Mouse (Mus musculus): ENCODE data around the gene Gm47955. TPM values are rescaled to one million over a fixed set of nuclear protein-coding genes. Genes with fewer than 3 reads are reported as not detected.
"Not testable (repeated sequence)": the region's sequence is repeated elsewhere in the genome, so short reads cannot be mapped to it uniquely, and the experiment has no call there.

Gene Gm47955
- polyA plus RNA-seq, 1 experiment from 2014 or later, result not detected

GRCm38 (mm10) chr1:82972046-82972445 lies 12.0 kb downstream of the Gm47955 start:
- Histone ChIP-seq H3K4me1 (replicated peaks) (no peaks in the 10 kb centered on the region), H3K4me3 (replicated peaks) (no peak overlapping the region), H3K27ac (no peak overlapping the region), H3K9me3 (no peaks in the 10 kb centered on the region), H3K36me3 (no peaks in the 10 kb centered on the region), H3K4me2 (replicated peaks) (no peak overlapping the region), H3K9ac (replicated peaks) (no peak overlapping the region), H3K27me3 (no peaks in the 10 kb centered on the region)
- WGBS, result 44% methylated on average over 4 of the region's 4 CpGs
- ATAC-seq, result no peak

GRCm38 (mm10) chr1:82973244-82973643 lies 13.2 kb downstream of the Gm47955 start:
- WGBS, result 95% methylated on average over 1 of the region's 1 CpGs
- H3K27ac ChIP-seq, result no peak overlapping the region

GRCm38 (mm10) chr1:82973901-82974300 lies 13.8 kb downstream of the Gm47955 start:
- Histone ChIP-seq H3K4me2 (replicated peaks) (no peak overlapping the region), H3K9me3 (no peaks in the 10 kb centered on the region), H3K27me3 (no peaks in the 10 kb centered on the region), H3K27ac (no peak overlapping the region), H3K9ac (replicated peaks) (no peak overlapping the region), H3K4me3 (replicated peaks) (no peak overlapping the region), H3K36me3 (no peaks in the 10 kb centered on the region), H3K4me1 (replicated peaks) (no peaks in the 10 kb centered on the region)
- no peak for ATAC-seq
- WGBS, result 68% methylated on average over 6 of the region's 6 CpGs

More at GRCm38 (mm10) chr1:82973244-82973643, 13.2 kb downstream of the Gm47955 start:
- Histone ChIP-seq H3K4me3 (replicated peaks) (no peak overlapping the region), H3K4me1 (replicated peaks) (no peaks in the 10 kb centered on the region), H3K27me3 (no peaks in the 10 kb centered on the region), H3K9me3 (no peaks in the 10 kb centered on the region), H3K36me3 (no peaks in the 10 kb centered on the region), H3K4me2 (replicated peaks) (no peak overlapping the region), H3K9ac (replicated peaks) (no peak overlapping the region)
- no peak for ATAC-seq

GRCm38 (mm10) chr1:82974342-82974741 lies 14.3 kb downstream of the Gm47955 start:
- no peak overlapping the region for H3K4me2 ChIP-seq (replicated peaks)
- WGBS, result 94% methylated on average over 9 of the region's 9 CpGs
- H3K4me1 ChIP-seq (replicated peaks), result no peaks in the 10 kb centered on the region
- H3K27ac ChIP-seq, result no peak overlapping the region
- no peak for ATAC-seq
- no peak overlapping the region for H3K9ac ChIP-seq (replicated peaks)
- H3K4me3 ChIP-seq (replicated peaks), result no peak overlapping the region
- no peaks in the 10 kb centered on the region for H3K27me3 ChIP-seq
- no peaks in the 10 kb centered on the region for H3K36me3 ChIP-seq
- no peaks in the 10 kb centered on the region for H3K9me3 ChIP-seq

GRCm38 (mm10) chr1:82975750-82976149 lies 15.7 kb downstream of the Gm47955 start:
- WGBS, result 82% methylated on average over 5 of the region's 5 CpGs
- H3K9me3 ChIP-seq, result no peaks in the 10 kb centered on the region
- H3K27ac ChIP-seq, result no peak overlapping the region
- H3K9ac ChIP-seq (replicated peaks), result no peak overlapping the region
- H3K27me3 ChIP-seq, result no peaks in the 10 kb centered on the region
- no peak for ATAC-seq
- H3K36me3 ChIP-seq, result no peaks in the 10 kb centered on the region
- no peaks in the 10 kb centered on the region for H3K4me1 ChIP-seq (replicated peaks)
- H3K4me2 ChIP-seq (replicated peaks), result no peak overlapping the region
- H3K4me3 ChIP-seq (replicated peaks), result no peak overlapping the region

GRCm38 (mm10) chr1:82977840-82978239 lies 17.8 kb downstream of the Gm47955 start:
- no peaks in the 10 kb centered on the region for H3K4me1 ChIP-seq (replicated peaks)

GRCm38 (mm10) chr1:82986738-82987137 lies 26.7 kb downstream of the Gm47955 start:
- Histone ChIP-seq H3K4me2 (replicated peaks) (no peak overlapping the region), H3K9ac (replicated peaks) (no peak overlapping the region), H3K27ac (no peak overlapping the region), H3K27me3 (no peaks in the 10 kb centered on the region), H3K4me3 (replicated peaks) (no peak overlapping the region), H3K36me3 (no peaks in the 10 kb centered on the region), H3K4me1 (replicated peaks) (no peaks in the 10 kb centered on the region), H3K9me3 (peaks cover 7% of the 10 kb centered on the region; the same call in 1 of the 2 replicates)
- 91% methylated on average over 6 of the region's 6 CpGs for WGBS
- ATAC-seq, result no peak

More at GRCm38 (mm10) chr1:82977840-82978239, 17.8 kb downstream of the Gm47955 start:
- Histone ChIP-seq H3K36me3 (no peaks in the 10 kb centered on the region), H3K4me2 (replicated peaks) (no peak overlapping the region), H3K27ac (no peak overlapping the region), H3K4me3 (replicated peaks) (no peak overlapping the region), H3K9me3 (no peaks in the 10 kb centered on the region), H3K9ac (replicated peaks) (no peak overlapping the region), H3K27me3 (no peaks in the 10 kb centered on the region)
- ATAC-seq, result no peak

GRCm38 (mm10) chr1:82987530-82988198 lies 27.6 kb downstream of the Gm47955 start:
- Histone ChIP-seq H3K4me1 (replicated peaks) (no peaks in the 10 kb centered on the region), H3K4me2 (replicated peaks) (no peak overlapping the region), H3K27me3 (no peaks in the 10 kb centered on the region), H3K36me3 (no peaks in the 10 kb centered on the region), H3K9ac (replicated peaks) (no peak overlapping the region), H3K4me3 (replicated peaks) (no peak overlapping the region), H3K27ac (no peak overlapping the region), H3K9me3 (peaks cover 7% of the 10 kb centered on the region; the same call in 1 of the 2 replicates)
- WGBS, result 44% methylated on average over 4 of the region's 4 CpGs
- ATAC-seq, result peak; percentile 70

- no peak for ATAC-seq
- no peak overlapping the region for H3K27ac ChIP-seq
- H3K4me2 ChIP-seq (replicated peaks), result no peak overlapping the region
- no peaks in the 10 kb centered on the region for H3K27me3 ChIP-seq
- H3K4me3 ChIP-seq (replicated peaks), result no peak overlapping the region
- no peak overlapping the region for H3K9ac ChIP-seq (replicated peaks)
- H3K4me1 ChIP-seq (replicated peaks), result no peaks in the 10 kb centered on the region
- no peaks in the 10 kb centered on the region for H3K36me3 ChIP-seq
- no peaks in the 10 kb centered on the region for H3K9me3 ChIP-seq
- 76% methylated on average over 4 of the region's 4 CpGs for WGBS
These were observed 31.0 kb downstream of the Gm47955 start for GRCm38 (mm10) chr1:82991062-82991461.

GRCm38 (mm10) chr1:82991596-82991995 lies 31.5 kb downstream of the Gm47955 start:
- H3K36me3 ChIP-seq, result no peaks in the 10 kb centered on the region
- H3K9me3 ChIP-seq, result no peaks in the 10 kb centered on the region
- H3K9ac ChIP-seq (replicated peaks), result no peak overlapping the region
- 84% methylated on average over 3 of the region's 3 CpGs for WGBS
- no peak overlapping the region for H3K27ac ChIP-seq
- no peak for ATAC-seq
- no peaks in the 10 kb centered on the region for H3K27me3 ChIP-seq
- H3K4me2 ChIP-seq (replicated peaks), result no peak overlapping the region
- H3K4me3 ChIP-seq (replicated peaks), result no peak overlapping the region
- H3K4me1 ChIP-seq (replicated peaks), result no peaks in the 10 kb centered on the region

GRCm38 (mm10) chr1:82992093-82992492 lies 32.0 kb downstream of the Gm47955 start:
- Histone ChIP-seq H3K4me1 (replicated peaks) (no peaks in the 10 kb centered on the region), H3K36me3 (no peaks in the 10 kb centered on the region), H3K9me3 (no peaks in the 10 kb centered on the region), H3K27ac (no peak overlapping the region), H3K4me2 (replicated peaks) (no peak overlapping the region), H3K4me3 (replicated peaks) (no peak overlapping the region), H3K27me3 (no peaks in the 10 kb centered on the region), H3K9ac (replicated peaks) (no peak overlapping the region)
- 91% methylated on average over 6 of the region's 6 CpGs for WGBS
- ATAC-seq, result no peak

- Histone ChIP-seq H3K36me3 (no peaks in the 10 kb centered on the region), H3K9me3 (no peaks in the 10 kb centered on the region), H3K27ac (no peak overlapping the region), H3K4me3 (replicated peaks) (no peak overlapping the region), H3K4me2 (replicated peaks) (no peak overlapping the region), H3K27me3 (no peaks in the 10 kb centered on the region), H3K4me1 (replicated peaks) (no peaks in the 10 kb centered on the region), H3K9ac (replicated peaks) (no peak overlapping the region)
- 79% methylated on average over 3 of the region's 3 CpGs for WGBS
- ATAC-seq, result no peak
These were observed 33.9 kb downstream of the Gm47955 start for GRCm38 (mm10) chr1:82993947-82994346.

- not testable (repeated sequence) for H3K36me3 ChIP-seq; H3K9me3 ChIP-seq; H3K4me3 ChIP-seq (replicated peaks); H3K9ac ChIP-seq (replicated peaks); H3K4me1 ChIP-seq (replicated peaks); H3K27ac ChIP-seq; H3K27me3 ChIP-seq; ATAC-seq; H3K4me2 ChIP-seq (replicated peaks)
- WGBS, result 93% methylated on average over 9 of the region's 9 CpGs
These were observed 40.2 kb downstream of the Gm47955 start, which contains the start of gene Gm47959 for GRCm38 (mm10) chr1:83000306-83000705. TSS of gene Gm47959 (plus strand) at chr1:83000548.
